Comparison of ENCODE assay signal across 28 mouse cellular contexts in the genomic region with DNA sequence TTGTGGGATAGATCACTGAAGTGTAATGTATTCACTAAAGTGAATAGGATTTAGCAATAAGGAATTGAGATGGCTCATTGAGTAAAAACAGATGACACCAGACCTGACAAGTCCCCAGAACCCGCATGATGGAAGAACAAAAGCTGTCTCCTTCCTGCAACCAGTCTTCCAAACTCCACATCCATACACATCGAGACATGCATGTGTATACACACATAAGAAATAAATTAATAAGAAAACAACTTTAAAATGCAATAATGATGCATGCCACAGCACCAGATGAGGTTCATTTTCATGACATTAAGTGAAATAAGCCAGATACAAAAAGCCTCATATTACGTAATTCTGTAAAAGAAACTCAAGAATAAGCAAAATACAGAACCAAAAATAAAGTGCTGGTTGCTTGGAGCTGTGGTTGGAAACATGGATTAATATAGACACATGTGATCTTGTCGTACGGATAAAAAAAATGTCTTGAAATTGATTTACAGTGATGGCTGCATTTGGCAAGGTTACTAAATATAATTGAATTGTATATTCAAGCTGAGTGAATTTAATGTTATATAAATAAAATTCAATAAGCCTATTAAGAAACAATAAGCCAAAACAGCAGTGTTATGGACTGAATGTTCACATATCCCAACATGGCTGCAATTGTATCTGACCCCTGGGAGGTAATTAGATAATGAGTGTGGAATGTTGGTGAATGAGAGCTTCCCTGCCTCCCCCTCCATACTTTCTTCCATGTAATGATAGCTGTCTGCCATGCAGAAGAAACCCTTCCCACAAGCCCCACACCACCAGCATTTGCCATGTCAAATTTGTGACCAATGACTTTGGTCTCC.
A peak's percentile ranks its signal among the peaks of the same experiment; 100 is the strongest.
DNase-seq lines count a peak whose midpoint lies in the region; ATAC-seq and TF ChIP-seq lines count a peak whose summit lies in the region.
"Had no signal": no experiment of that assay in that cellular context is flagged by ENCODE, and none has a peak within 500 bp of the region (broad histone marks: within the 10 kb centered on the region; RNA-seq: fewer than 3 reads in every experiment).

No protein-coding gene starts in this region.

- H3K4me1 ChIP-seq in bone marrow macrophage, adult 2 months (ENCODE audit: control insufficient read depth, insufficient read depth, low read length) = peaks cover 29% of the 10 kb centered on the region
- H3K4me1 ChIP-seq in embryonic facial prominence, embryonic 12.5 days = no peaks in the 10 kb centered on the region
- H3K4me1 ChIP-seq in embryonic facial prominence, embryonic 15.5 days = no peaks in the 10 kb centered on the region
- no peaks in the 10 kb centered on the region for H3K4me1 ChIP-seq in thymus, adult 2 months (replicated peaks; ENCODE audit: control insufficient read depth, insufficient read depth, low read length)
- H3K4me1 ChIP-seq: forebrain, embryonic 12.5 days; forebrain, embryonic 15.5 days; hindbrain, embryonic 10.5 days; hindbrain, embryonic 13.5 days; intestine, embryonic 15.5 days had no signal

- TF ChIP-seq POLR2A in bone marrow macrophage, adult 2 months (IDR thresholded peaks at IDR 0.05; ENCODE audit: borderline replicate concordance, low read depth, low read length) = no peak
- no peak for TF ChIP-seq POLR2A in thymus, adult 2 months (IDR thresholded peaks at IDR 0.05; ENCODE audit: control insufficient read depth, extremely low read depth, insufficient read depth, low read length, poor library complexity)

- 68% methylated on average over 5 of the region's 5 CpGs for WGBS in embryonic facial prominence, embryonic 12.5 days
- 36% methylated on average over 5 of the region's 5 CpGs for WGBS in embryonic facial prominence, embryonic 15.5 days
- WGBS in thymus, adult 2 months = 93% methylated on average over 5 of the region's 5 CpGs

- H3K4me3 ChIP-seq in bone marrow macrophage, adult 2 months (ENCODE audit: insufficient read depth, low read length) = no peak overlapping the region
- no peak overlapping the region for H3K4me3 ChIP-seq in embryonic facial prominence, embryonic 12.5 days
- no peak overlapping the region for H3K4me3 ChIP-seq in embryonic facial prominence, embryonic 15.5 days (replicated peaks)
- H3K4me3 ChIP-seq in thymus, adult 2 months (ENCODE audit: control insufficient read depth, insufficient read depth, low read length) = no peak overlapping the region
- H3K4me3 ChIP-seq: erythroblast, embryonic 14.5 days; forebrain, embryonic 12.5 days; forebrain, embryonic 15.5 days; hindbrain, embryonic 10.5 days; hindbrain, embryonic 13.5 days; intestine, embryonic 15.5 days had no signal

- intact Hi-C loops in heart, postnatal 14 days (cut with DNase I) = no loop called here
- intact Hi-C loops in gastrocnemius, postnatal 36 days (cut with DNase I) = no loop called here

- peak; percentile 59 for DNase-seq in heart, adult 11 months
- DNase-seq in heart, postnatal 14 days = no peak
- DNase-seq in gastrocnemius, postnatal 36 days = no peak
- DNase-seq in thymus, adult 2 months = no peak
- DNase-seq: adrenal gland, postnatal 10 days; B cell, adult 2 months; cerebellum, adult 11 months; cerebellum, adult 8-10 months; cerebellum, postnatal 10 days; cerebellum, postnatal 36 days; embryo, embryonic 11 days; gastrocnemius, postnatal 25 days; heart, postnatal 36 days; kidney, adult 11 months had no signal

- H3K9me3 ChIP-seq in embryonic facial prominence, embryonic 12.5 days = no peaks in the 10 kb centered on the region
- no peaks in the 10 kb centered on the region for H3K9me3 ChIP-seq in embryonic facial prominence, embryonic 15.5 days (replicated peaks)
- H3K9me3 ChIP-seq: forebrain, embryonic 12.5 days; forebrain, embryonic 15.5 days; G1E; hindbrain, embryonic 10.5 days; hindbrain, embryonic 13.5 days; intestine, embryonic 15.5 days had no signal

- H3K27ac ChIP-seq in bone marrow macrophage, adult 2 months (ENCODE audit: insufficient read depth, low read depth, low read length) = peak overlapping the region; percentile 93
- no peak overlapping the region for H3K27ac ChIP-seq in embryonic facial prominence, embryonic 12.5 days
- H3K27ac ChIP-seq in embryonic facial prominence, embryonic 15.5 days (replicated peaks) = peak overlapping the region; percentile 55; the same call in 1 of the 2 replicates
- no peak overlapping the region for H3K27ac ChIP-seq in thymus, adult 2 months (ENCODE audit: control insufficient read depth, insufficient read depth, low read length)
- H3K27ac ChIP-seq: forebrain, embryonic 12.5 days; forebrain, embryonic 15.5 days; hindbrain, embryonic 10.5 days; hindbrain, embryonic 13.5 days; intestine, embryonic 15.5 days had no signal

- no peak for TF ChIP-seq CTCF in bone marrow macrophage, adult 2 months (IDR thresholded peaks at IDR 0.05; ENCODE audit: low read depth, low read length)
- TF ChIP-seq CTCF in thymus, adult 2 months (IDR thresholded peaks at IDR 0.05; ENCODE audit: borderline replicate concordance, control insufficient read depth, extremely low read depth, insufficient read depth, low read length, poor library complexity) = no peak

- H3K9ac ChIP-seq in embryonic facial prominence, embryonic 12.5 days = no peak overlapping the region
- no peak overlapping the region for H3K9ac ChIP-seq in embryonic facial prominence, embryonic 15.5 days
- H3K9ac ChIP-seq: forebrain, embryonic 12.5 days; forebrain, embryonic 15.5 days; hindbrain, embryonic 13.5 days; intestine, embryonic 15.5 days had no signal

- ATAC-seq in embryonic facial prominence, embryonic 12.5 days (ENCODE audit: insufficient number of reproducible peaks, insufficient read depth, low FRiP score, low TSS enrichment) = 0 out of 2 replicates have a peak, but pooled peaks have one; percentile 22
- peak; percentile 78 for ATAC-seq in embryonic facial prominence, embryonic 15.5 days (ENCODE audit: insufficient number of reproducible peaks, low FRiP score, low TSS enrichment, low read depth)
- ATAC-seq: forebrain, embryonic 15.5 days; hindbrain, embryonic 16.5 days; intestine, embryonic 15.5 days; Patski had no signal

- no peaks in the 10 kb centered on the region for H3K36me3 ChIP-seq in embryonic facial prominence, embryonic 12.5 days
- no peaks in the 10 kb centered on the region for H3K36me3 ChIP-seq in embryonic facial prominence, embryonic 15.5 days
- no peaks in the 10 kb centered on the region for H3K36me3 ChIP-seq in thymus, adult 2 months (ENCODE audit: control insufficient read depth, insufficient read depth, low read length)
- H3K36me3 ChIP-seq: forebrain, embryonic 12.5 days; forebrain, embryonic 15.5 days; G1E; hindbrain, embryonic 10.5 days; hindbrain, embryonic 13.5 days; intestine, embryonic 15.5 days had no signal

- H3K27me3 ChIP-seq in embryonic facial prominence, embryonic 12.5 days = no peaks in the 10 kb centered on the region
- H3K27me3 ChIP-seq in embryonic facial prominence, embryonic 15.5 days = no peaks in the 10 kb centered on the region; the same call in 1 of the 2 replicates
- H3K27me3 ChIP-seq in thymus, adult 2 months (ENCODE audit: control insufficient read depth, insufficient read depth, low read length) = no peaks in the 10 kb centered on the region
- H3K27me3 ChIP-seq: CH12.LX; forebrain, embryonic 12.5 days; forebrain, embryonic 15.5 days; hindbrain, embryonic 13.5 days; intestine, embryonic 15.5 days had no signal

- no peak overlapping the region for H3K4me2 ChIP-seq in embryonic facial prominence, embryonic 12.5 days (replicated peaks)
- H3K4me2 ChIP-seq in embryonic facial prominence, embryonic 15.5 days (replicated peaks) = no peak overlapping the region
- H3K4me2 ChIP-seq: forebrain, embryonic 12.5 days; forebrain, embryonic 15.5 days; heart, embryonic 11.5 days; hindbrain, embryonic 13.5 days; intestine, embryonic 15.5 days had no signal

Comparison
In these comparisons a context has a peak if more than half of its experiments do, and no peak if none do; other contexts are left out.
1. H3K27ac ChIP-seq: peak in bone marrow macrophage, adult 2 months (single experiment) and embryonic facial prominence, embryonic 15.5 days (single experiment); none in embryonic facial prominence, embryonic 12.5 days (single experiment) and thymus, adult 2 months (single experiment).